Mouse (Mus musculus) E14TG2a.4 (cell line): ENCODE measurements around the gene Ercc2.

Experiments
- CTCF ChIP-seq: conservative IDR thresholded peaks from 2 replicates; pipeline ENCODE4 v1.5.1; 2014; ENCODE audit warnings: low read length
- POU5F1 ChIP-seq: IDR thresholded peaks from 2 replicates; pipeline ENCODE4 v1.6.1; 2014; ENCODE audit warnings: low read length, borderline replicate concordance

GRCm38 (mm10) chr7:19399496-19400280, 17.9 kb downstream of the Ercc2 start:
- TF ChIP-seq CTCF (no peak), POU5F1 (no peak)
